Mouse (Mus musculus) megakaryocyte, embryonic 14.5 days (primary cell): Measurements from ENCODE around the gene Tbx3. TPM values are rescaled to one million over a fixed set of nuclear protein-coding genes. Genes with fewer than 3 reads are reported as not detected.

ENCODE experiments used
- H3K27me3 ChIP-seq: replicated peaks from 2 replicates; pipeline ENCODE3; 2012; ENCODE audit warnings: inconsistent platforms
- H3K36me3 ChIP-seq: replicated peaks from 2 replicates; pipeline ENCODE3; 2012; ENCODE audit warnings: low read length, inconsistent platforms, mixed read lengths
- H3K4me1 ChIP-seq: 2 replicates; pipeline ENCODE4 v1.6.1; 2012; ENCODE audit warnings: inconsistent platforms
- H3K4me3 ChIP-seq: replicated peaks from 2 replicates; pipeline ENCODE3; 2012; ENCODE audit warnings: moderate library complexity, mild to moderate bottlenecking, inconsistent platforms
- H3K9me3 ChIP-seq: 2 replicates; pipeline ENCODE4 v1.6.1; 2012; ENCODE audit warnings: inconsistent platforms
- FLI1 ChIP-seq: IDR thresholded peaks from 2 replicates; pipeline ENCODE4 v1.6.1; 2012; ENCODE audit warnings: low read length, inconsistent platforms, mixed read lengths
- GATA1 ChIP-seq: IDR thresholded peaks from 3 replicates; pipeline ENCODE4 v1.6.1; 2012; ENCODE audit warnings: mixed read lengths, low read length, inconsistent platforms, borderline replicate concordance
- polyA plus RNA-seq: library from polyadenylated mRNA; stranded (reverse); fragments of >175 nt; gene quantifications from 2 replicates; pipeline ENCODE4 v1.2.3, GENCODE M21; 2012; ENCODE audit warnings: low replicate concordance; ENCODE audit not compliant: insufficient read depth

Gene Tbx3
- polyA plus RNA-seq, 1 experiment, result not detected

GRCm38 (mm10) chr5:119720471-119721265 is 50.2 kb downstream of the Tbx3 start:
- Histone ChIP-seq H3K4me3 (peak overlapping the region; percentile 10), H3K9me3 (no peaks in the 10 kb centered on the region), H3K27me3 (no peaks in the 10 kb centered on the region), H3K36me3 (no peaks in the 10 kb centered on the region), H3K4me1 (peaks cover 6% of the 10 kb centered on the region; the same call in 1 of the 2 replicates)
- TF ChIP-seq GATA1, result no peak
- no peak for TF ChIP-seq FLI1

- no peak for TF ChIP-seq FLI1
- TF ChIP-seq GATA1, result no peak
- H3K4me1 ChIP-seq, result peaks cover 31% of the 10 kb centered on the region
- H3K9me3 ChIP-seq, result 0 out of 2 replicates have a peak, but pooled peaks cover 5% of the 10 kb centered on the region
- H3K4me3 ChIP-seq, result peak overlapping the region; percentile 30
- H3K27me3 ChIP-seq, result peaks cover 8% of the 10 kb centered on the region
- no peaks in the 10 kb centered on the region for H3K36me3 ChIP-seq
These were observed 62.5 kb downstream of the Tbx3 start for GRCm38 (mm10) chr5:119732978-119733377.

Other genes with a start within 250 kb of the Tbx3 start
- 0.06 TPM in 1 of 2 replicates, not detected in the other for gene Tbx5, start 162.0 kb downstream of the Tbx3 start, polyA plus RNA-seq